Mouse (Mus musculus) cerebellum, adult 2 months (tissue): ENCODE measurements around the gene Prmt3. TPM values are rescaled to one million over a fixed set of nuclear protein-coding genes. Genes with fewer than 3 reads are reported as not detected.

Source experiments
- DNase-seq, 2 experiments: peaks; one replicate each; pipeline ENCODE4 v3.0.0; 2021
- H3K27ac ChIP-seq: fragments of 200-500 bp; 2 replicates; pipeline ENCODE4 v1.5.1; 2012; ENCODE audit warnings: low read length, control low read depth, inconsistent platforms; ENCODE audit not compliant: insufficient read depth
- H3K27me3 ChIP-seq: fragments of 200-500 bp; 2 replicates; pipeline ENCODE4 v1.6.1; 2012; ENCODE audit warnings: inconsistent platforms, mild to moderate bottlenecking, low read length, moderate library complexity; ENCODE audit not compliant: control insufficient read depth, insufficient read depth
- H3K4me1 ChIP-seq: fragments of 200-500 bp; 2 replicates; pipeline ENCODE4 v1.6.1; 2011; ENCODE audit warnings: low read length; ENCODE audit not compliant: control insufficient read depth, insufficient read depth
- H3K4me3 ChIP-seq: fragments of 200-500 bp; replicated peaks from 2 replicates; pipeline ENCODE3; 2011; ENCODE audit warnings: mild to moderate bottlenecking, low read depth, low read length, control low read depth; ENCODE audit not compliant: insufficient read depth
- CTCF ChIP-seq: fragments of 200-500 bp; IDR thresholded peaks from 2 replicates; pipeline ENCODE4 v1.5.1; 2011; ENCODE audit warnings: low read depth, mild to moderate bottlenecking, control low read depth, low read length, moderate library complexity, borderline replicate concordance; ENCODE audit not compliant: insufficient read depth
- POLR2A ChIP-seq: fragments of 200-500 bp; IDR thresholded peaks from 2 replicates; pipeline ENCODE4 v1.6.1; 2011; ENCODE audit warnings: low read length, control low read depth, borderline replicate concordance; ENCODE audit not compliant: insufficient read depth
- WGBS: fragments of 180-500 bp; shearing (Covaris S2); methylation state at CpG from one replicate; pipeline ENCODE4 v1.1.7; 2018; 5-methylcytosine and 5-hydroxymethylcytosine counted together
- polyA plus RNA-seq: library from polyadenylated mRNA; depleted of rRNA; stranded (reverse); fragments of >200 nt; gene quantifications from 2 replicates; pipeline ENCODE4 v1.2.3, GENCODE M21; 2012

Gene Prmt3
- polyA plus RNA-seq, 1 experiment: 31.1 TPM

GRCm38 (mm10) chr7:49843304-49843933, 65.3 kb downstream of the Prmt3 start:
- no peak overlapping the region for H3K4me3 ChIP-seq
- no peak overlapping the region for H3K27ac ChIP-seq
- DNase-seq: no peak
- no peaks in the 10 kb centered on the region for H3K4me1 ChIP-seq
- no peak for TF ChIP-seq CTCF
- TF ChIP-seq POLR2A: no peak
- no peaks in the 10 kb centered on the region for H3K27me3 ChIP-seq
- WGBS: 55% methylated on average over 6 of the region's 6 CpGs

- no peak for TF ChIP-seq CTCF
- TF ChIP-seq POLR2A: no peak
- DNase-seq: no peak
- H3K27me3 ChIP-seq: no peaks in the 10 kb centered on the region
- H3K27ac ChIP-seq: no peak overlapping the region
- no peak overlapping the region for H3K4me3 ChIP-seq
- WGBS: 83% methylated on average over 2 of the region's 2 CpGs
- H3K4me1 ChIP-seq: no peaks in the 10 kb centered on the region
Measured at GRCm38 (mm10) chr7:49847939-49848338, 69.8 kb downstream of the Prmt3 start.

- DNase-seq: no peak
- 94% methylated on average over 5 of the region's 5 CpGs for WGBS
- no peak overlapping the region for H3K4me3 ChIP-seq
Measured at GRCm38 (mm10) chr7:49853342-49854181, 75.4 kb downstream of the Prmt3 start.

GRCm38 (mm10) chr7:49857347-49857746, 79.2 kb downstream of the Prmt3 start:
- DNase-seq: no peak
- 89% methylated on average over 5 of the region's 5 CpGs for whole genome bisulfite sequencing
- TF ChIP-seq POLR2A (no peak), CTCF (no peak)
- H3K27ac ChIP-seq: no peak overlapping the region
- no peaks in the 10 kb centered on the region for H3K4me1 ChIP-seq
- no peaks in the 10 kb centered on the region for H3K27me3 ChIP-seq
- H3K4me3 ChIP-seq: no peak overlapping the region

More at GRCm38 (mm10) chr7:49853342-49854181, 75.4 kb downstream of the Prmt3 start:
- Histone ChIP-seq H3K27ac (no peak overlapping the region), H3K27me3 (no peaks in the 10 kb centered on the region), H3K4me1 (no peaks in the 10 kb centered on the region)
- TF ChIP-seq POLR2A: no peak
- TF ChIP-seq CTCF: no peak

GRCm38 (mm10) chr7:49858257-49858656, 80.1 kb downstream of the Prmt3 start:
- TF ChIP-seq POLR2A (no peak), CTCF (no peak)
- H3K27me3 ChIP-seq: no peaks in the 10 kb centered on the region

GRCm38 (mm10) chr7:49859820-49860219, 81.7 kb downstream of the Prmt3 start:
- TF ChIP-seq CTCF (no peak), POLR2A (no peak)
- Histone ChIP-seq H3K27me3 (no peaks in the 10 kb centered on the region), H3K27ac (no peak overlapping the region), H3K4me1 (no peaks in the 10 kb centered on the region), H3K4me3 (no peak overlapping the region)
- 94% methylated on average over 3 of the region's 3 CpGs for WGBS
- DNase-seq: no peak

More at GRCm38 (mm10) chr7:49858257-49858656, 80.1 kb downstream of the Prmt3 start:
- 92% methylated on average over 3 of the region's 3 CpGs for WGBS
- Histone ChIP-seq H3K27ac (no peak overlapping the region), H3K4me1 (no peaks in the 10 kb centered on the region), H3K4me3 (no peak overlapping the region)
- no peak for DNase-seq

GRCm38 (mm10) chr7:49861196-49861595, 83.0 kb downstream of the Prmt3 start:
- Histone ChIP-seq H3K4me1 (no peaks in the 10 kb centered on the region), H3K27ac (no peak overlapping the region), H3K27me3 (no peaks in the 10 kb centered on the region), H3K4me3 (no peak overlapping the region)
- DNase-seq: no peak
- TF ChIP-seq CTCF (no peak), POLR2A (no peak)
- WGBS: 98% methylated on average over 2 of the region's 2 CpGs

- TF ChIP-seq CTCF (no peak), POLR2A (no peak)
- H3K27me3 ChIP-seq: no peaks in the 10 kb centered on the region
- no peak overlapping the region for H3K27ac ChIP-seq
- no peaks in the 10 kb centered on the region for H3K4me1 ChIP-seq
- no peak overlapping the region for H3K4me3 ChIP-seq
- DNase-seq: no peak
- 63% methylated on average over 3 of the region's 3 CpGs for WGBS
Measured at GRCm38 (mm10) chr7:49863753-49864152, 85.6 kb downstream of the Prmt3 start.
